Mouse (Mus musculus) gastrocnemius, postnatal 10 days (tissue): ENCODE results near the gene Acaca. TPM values are rescaled to one million over a fixed set of nuclear protein-coding genes. Genes with fewer than 3 reads are reported as not detected.

ENCODE experiments used
- DNase-seq: peaks from one replicate; pipeline ENCODE4 v3.0.0; 2021; ENCODE audit warnings: mixed read lengths
- total RNA-seq, 2 experiments: library from RNA; stranded (reverse); gene quantifications; 2 replicates each; pipeline ENCODE4 v1.2.3; 2021

The Acaca gene
- total RNA-seq, 2 experiments from 2014 or later, result 15.7 to 16.4 TPM

DNA sequence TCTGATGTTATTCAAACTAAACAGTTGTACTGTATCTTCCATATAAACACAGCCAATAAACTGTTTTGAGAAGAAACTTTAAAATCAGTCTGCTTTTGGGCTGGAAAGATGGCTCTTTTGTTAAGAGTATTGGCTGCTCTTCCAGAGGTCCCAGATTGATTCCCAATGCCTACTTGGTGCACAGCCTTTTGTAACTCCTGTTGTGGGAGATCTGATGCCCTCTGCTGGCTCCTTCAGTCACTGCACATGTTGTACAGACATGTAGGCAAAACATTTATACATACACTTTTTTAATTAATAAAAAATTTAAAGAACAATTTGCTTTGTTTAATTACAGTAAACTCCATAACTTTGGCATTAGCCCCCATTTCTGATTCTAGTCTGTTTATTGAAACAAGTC, 114.1 kb downstream of the Acaca start:
- peak; percentile 35 for DNase-seq

DNA sequence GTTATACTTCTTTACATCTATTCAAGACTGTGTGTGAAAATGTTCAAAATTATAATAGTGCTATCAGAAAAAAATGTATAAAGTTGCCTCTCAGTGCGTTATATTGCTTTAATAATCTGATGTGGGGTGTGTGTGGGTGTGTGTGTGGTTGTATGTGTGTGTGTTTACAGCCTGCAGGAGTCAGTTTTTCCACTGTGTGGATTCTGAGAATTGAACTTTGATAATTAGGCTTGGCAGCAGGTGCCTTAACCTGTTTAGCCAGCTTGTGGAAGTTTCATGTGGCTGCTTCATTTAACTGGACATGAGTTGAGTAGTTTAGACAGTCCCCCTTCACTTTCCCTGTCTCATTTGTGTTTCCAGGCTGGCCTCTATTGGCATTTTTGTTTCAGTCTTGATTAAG, 117.9 kb downstream of the Acaca start:
- no peak for DNase-seq

DNA sequence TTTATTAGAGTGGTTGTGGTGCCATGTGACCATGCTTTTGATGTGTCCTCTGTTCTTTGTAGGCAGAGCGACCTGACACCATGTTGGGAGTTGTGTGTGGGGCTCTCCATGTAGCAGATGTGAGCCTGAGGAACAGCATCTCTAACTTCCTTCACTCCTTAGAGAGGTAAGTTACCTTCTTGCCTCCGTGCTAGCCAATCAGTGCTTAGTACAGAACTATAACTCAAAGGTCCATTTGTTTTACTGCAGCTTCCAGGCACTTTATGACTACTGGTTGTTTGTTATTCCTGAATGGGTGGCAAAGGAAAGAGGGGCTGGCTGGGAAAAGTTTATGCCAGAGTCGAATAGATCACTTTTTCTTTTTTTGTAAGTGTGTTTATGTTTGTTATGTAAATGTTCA, 121.7 kb downstream of the Acaca start:
- DNase-seq, result no peak

DNA sequence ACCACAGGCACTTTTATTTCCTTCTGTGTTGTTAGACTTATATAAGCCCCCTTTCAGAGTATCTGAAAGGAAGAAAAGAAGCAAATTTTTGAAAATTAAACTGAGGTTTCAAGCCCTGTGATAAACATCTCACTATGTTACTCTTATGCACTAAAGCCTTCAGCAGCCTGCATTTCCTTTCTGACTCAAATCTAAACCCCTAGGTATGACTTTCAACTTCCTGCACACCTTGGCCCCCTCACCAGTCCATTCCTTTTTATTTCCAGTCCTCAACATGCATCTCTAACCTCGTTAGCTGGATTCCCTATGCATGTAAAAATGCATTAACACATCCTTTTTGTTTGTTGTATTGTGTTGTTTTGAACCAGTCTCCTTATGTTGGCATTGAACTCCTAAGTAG, 123.0 kb downstream of the Acaca start:
- DNase-seq, result no peak

DNA sequence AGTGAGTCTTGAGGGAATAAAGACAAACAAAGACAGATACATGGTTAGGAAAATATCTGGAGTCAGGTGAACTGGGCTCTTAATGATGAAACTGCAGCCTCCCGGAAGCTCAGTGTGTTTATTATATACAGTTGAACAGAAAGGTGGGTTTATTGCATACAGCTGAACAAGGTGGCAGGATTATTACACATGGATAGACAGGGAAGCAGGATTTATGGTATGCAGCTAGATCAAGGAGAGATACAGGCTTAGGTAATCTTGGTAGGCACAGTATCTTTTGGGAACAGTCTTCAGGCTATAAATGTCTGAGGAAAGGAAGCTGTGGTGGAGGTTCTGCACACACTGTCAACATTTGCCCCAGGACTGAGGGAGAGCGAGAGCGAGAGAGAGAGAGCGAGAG, 126.4 kb downstream of the Acaca start:
- DNase-seq, result no peak

- DNase-seq, result no peak
These were observed 128.7 kb downstream of the Acaca start for GRCm38 (mm10) chr11:84258053-84258710.

DNA sequence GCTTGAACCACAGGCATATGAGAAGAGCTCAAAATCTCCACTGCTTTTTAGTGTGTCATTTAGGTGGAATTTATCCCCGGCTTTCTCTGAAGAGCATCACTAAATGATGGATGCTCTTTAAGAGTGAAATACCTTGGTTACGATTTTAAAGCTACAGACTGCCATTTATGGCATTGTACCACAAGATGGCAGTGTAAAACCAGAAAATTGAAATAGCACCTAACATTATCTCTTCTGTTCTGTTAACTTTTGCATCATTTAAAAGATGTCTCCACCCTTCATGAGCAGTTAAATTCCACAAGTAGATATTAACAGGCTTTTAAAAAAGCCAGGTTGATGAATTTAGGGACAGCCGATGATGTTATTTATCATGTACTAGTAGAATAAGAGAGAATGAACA, 135.0 kb downstream of the Acaca start:
- no peak for DNase-seq

GRCm38 (mm10) chr11:84268068-84268467, 138.6 kb downstream of the Acaca start:
- peak; percentile 8 for DNase-seq

DNA sequence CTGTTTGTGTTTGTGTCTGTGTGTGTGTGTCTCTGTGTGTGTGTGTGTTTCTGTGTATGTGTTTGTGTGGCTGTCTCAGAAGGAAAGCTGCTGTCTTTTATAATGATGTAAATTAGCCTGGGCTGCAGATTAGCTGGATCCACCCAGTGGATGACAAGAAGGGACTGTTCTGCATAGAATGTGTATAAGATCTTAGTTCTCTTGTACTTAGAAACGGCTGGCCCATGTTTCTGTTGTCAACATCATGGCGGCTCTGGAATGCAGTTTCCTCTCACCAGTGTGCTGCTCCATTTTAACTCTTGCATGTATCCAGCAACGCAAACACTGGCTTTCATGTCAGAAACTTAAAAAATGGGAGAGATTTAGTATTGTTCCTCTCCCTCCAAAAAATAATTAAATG, 141.0 kb downstream of the Acaca start:
- DNase-seq, result no peak

GRCm38 (mm10) chr11:84271948-84272347, 142.5 kb downstream of the Acaca start:
- no peak for DNase-seq

DNA sequence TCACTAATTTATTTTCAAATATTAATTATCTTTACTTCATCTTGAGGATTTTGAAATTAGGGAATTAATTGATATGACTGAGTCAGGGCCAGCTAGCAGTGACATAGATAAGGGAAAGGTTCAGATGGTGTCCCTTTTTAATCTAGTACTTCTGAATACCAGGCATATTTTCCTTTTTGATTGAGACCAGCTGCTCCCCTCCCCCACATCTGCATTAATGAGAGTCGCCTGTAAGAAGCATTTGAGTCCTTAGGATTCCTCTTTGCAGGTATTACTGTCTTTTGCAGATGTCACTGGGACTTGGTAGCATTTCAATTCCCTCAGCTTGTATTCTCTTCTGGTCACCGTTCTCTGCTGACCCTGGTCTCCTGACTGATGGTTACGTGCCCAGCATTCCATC, 143.1 kb downstream of the Acaca start:
- no peak for DNase-seq

GRCm38 (mm10) chr11:84276979-84277378, 147.5 kb downstream of the Acaca start:
- DNase-seq, result no peak

DNA sequence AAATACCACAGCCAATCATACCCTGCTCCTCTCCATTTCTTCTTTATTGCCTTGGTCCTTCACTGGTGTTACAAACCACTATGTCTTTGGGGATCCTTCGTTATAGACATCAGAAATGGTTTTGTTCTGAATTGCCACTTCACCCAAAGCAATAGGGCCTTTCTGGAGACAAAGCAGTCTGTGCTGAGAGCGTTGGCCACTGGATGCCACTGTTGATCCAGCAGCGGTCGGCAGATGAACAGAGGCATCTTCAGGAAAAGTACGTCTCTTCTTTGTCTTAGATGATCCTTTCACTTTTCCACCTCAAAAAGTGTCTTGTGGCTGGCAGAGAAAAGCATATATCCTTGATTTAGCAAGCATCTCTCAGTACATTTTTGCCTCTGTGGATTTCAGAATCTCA, 151.8 kb downstream of the Acaca start:
- no peak for DNase-seq

DNA sequence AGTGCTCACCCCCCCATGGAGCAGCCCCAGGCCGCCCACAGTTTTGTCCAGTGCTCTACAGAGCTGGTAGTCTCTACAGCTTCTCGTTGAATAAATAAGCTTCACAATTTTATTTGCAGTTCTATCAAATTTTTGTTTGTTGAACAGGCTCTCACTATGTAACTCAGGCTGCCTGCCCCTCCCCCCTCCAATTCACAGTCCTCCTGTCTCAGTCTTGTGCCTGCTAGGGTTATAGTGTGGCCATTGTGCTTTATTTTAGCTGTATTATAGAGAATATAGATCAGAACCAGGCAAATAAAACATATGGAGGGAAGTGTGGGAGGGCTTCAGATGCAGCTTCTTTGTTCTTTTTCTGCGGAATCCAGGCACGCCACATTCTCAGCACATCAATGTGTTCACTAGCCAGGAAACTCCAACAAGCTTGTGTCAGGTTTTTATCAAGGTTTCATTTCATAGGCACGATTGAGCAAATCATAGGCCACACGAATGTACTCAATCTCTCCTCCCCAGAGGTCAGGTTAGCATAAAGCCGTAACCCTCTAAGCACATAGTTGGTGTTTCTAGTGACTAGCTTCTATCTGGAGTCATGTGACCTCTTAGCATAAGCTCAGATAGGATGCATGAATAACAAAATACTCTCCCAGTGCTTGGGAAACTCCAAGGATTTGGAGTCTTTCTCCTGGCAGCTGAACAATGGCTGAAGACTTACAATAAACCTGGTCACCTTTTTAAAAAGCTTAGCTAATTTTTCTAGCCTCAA, 153.7 kb downstream of the Acaca start:
- DNase-seq, result no peak

GRCm38 (mm10) chr11:84290781-84291180, 161.3 kb downstream of the Acaca start:
- no peak for DNase-seq

GRCm38 (mm10) chr11:84292532-84292931, 163.1 kb downstream of the Acaca start:
- DNase-seq, result no peak

- DNase-seq, result no peak
These were observed 163.8 kb downstream of the Acaca start for GRCm38 (mm10) chr11:84293288-84293687.

DNA sequence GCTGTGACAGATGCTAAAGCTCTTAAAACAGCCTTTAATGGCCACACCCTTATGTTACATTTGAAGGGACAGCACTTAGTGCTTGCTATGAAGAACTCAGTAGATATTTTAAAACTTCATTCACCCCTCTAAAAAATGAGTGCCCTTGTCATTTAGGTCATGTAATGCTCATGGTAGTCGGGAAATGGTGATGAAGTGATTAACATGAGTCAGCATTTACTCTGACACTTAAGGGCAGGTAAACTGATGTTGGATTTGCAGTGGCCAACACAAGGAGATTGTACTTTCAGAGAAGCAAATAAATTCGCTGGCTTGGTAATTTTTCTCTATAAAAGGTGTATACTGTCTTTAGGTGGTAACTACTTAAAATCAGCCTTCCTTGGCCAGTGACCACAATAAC, 166.9 kb downstream of the Acaca start:
- DNase-seq, result no peak

- DNase-seq, result no peak
These were observed 176.0 kb downstream of the Acaca start for GRCm38 (mm10) chr11:84305474-84305873.

GRCm38 (mm10) chr11:84306158-84306742, 176.8 kb downstream of the Acaca start:
- no peak for DNase-seq

DNA sequence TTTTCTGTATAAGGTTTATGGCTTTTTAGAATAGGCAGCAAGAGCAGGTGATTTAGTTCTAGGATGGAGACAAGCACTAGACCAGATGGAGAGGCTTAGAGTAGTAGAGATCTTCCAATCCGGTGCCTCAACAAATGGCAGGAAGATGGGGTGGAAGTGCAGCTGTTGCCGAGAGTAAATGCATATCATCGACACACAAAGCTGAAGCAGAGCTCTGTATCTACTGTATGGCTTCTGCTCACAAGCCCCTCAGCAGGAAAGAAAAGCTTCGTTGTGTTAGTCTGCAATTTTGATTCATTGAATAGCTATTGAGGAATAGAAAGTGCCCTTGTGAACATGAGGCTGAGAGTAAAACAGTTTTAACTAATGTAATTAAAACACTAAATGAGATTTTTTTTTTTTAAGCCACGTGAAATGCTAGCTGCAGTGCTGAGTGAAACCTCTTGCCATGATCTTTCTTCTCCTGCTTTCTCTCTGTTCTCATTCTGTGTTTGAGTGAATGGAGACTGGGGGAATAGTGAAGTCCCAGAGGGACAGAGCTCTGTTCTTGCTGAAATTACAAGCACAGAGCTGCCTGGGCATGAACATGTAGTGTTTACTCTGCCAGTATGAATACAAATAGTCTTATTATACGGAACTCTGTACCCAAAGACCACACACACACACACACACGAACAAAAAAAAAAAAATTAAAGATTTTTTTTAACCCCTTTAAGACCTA, 194.7 kb downstream of the Acaca start:
- no peak for DNase-seq

DNA sequence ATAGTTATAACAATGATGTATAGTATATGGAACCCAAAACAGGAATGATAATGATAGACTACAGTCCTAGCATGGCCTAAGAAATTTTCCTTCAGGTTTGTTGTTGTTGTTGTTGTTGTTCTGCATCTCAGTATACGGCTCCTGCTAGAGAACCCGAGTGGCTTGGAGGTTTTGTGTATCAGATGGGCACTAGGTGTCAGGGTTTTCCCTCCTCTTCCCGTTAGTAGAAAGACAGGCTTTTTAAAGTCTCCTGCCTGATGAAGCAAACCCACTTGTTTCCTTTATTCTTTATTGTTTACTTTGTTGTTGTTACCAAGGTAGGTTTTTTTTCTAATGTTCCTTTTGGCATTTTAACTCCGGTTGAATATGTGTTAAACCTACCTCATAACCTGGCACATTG, 197.6 kb downstream of the Acaca start:
- no peak for DNase-seq

DNA sequence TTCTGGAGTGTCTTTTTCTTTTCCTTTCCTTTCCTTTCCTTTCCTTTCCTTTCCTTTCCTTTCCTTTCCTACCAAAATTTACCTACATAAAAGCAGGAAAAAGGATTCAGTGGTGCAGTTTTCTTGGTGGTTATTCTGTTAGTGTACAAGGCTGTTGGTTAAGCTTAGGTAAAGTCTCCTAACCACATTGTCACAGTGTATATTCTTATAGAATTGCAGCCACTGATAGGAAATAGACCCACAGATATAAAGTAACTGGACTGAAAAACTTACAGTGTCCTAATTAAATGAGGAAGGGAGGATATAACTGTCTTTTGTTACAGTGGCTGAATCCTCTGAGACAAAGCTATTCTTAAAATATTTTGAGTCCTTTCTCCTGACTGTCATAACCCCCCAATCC, 202.9 kb downstream of the Acaca start:
- no peak for DNase-seq
